Mouse (Mus musculus) ES-E14 (cell line): Measurements from ENCODE around the gene Cenps.

ENCODE experiments used
- CHD2 ChIP-seq: IDR thresholded peaks from 2 replicates; pipeline ENCODE4 v1.6.1; 2014; ENCODE audit warnings: mild to moderate bottlenecking, low read depth, low read length, inconsistent platforms
- HCFC1 ChIP-seq: IDR thresholded peaks from 2 replicates; pipeline ENCODE4 v1.6.1; 2012; ENCODE audit warnings: low read length, inconsistent platforms, borderline replicate concordance; ENCODE audit not compliant: insufficient read depth
- MAFK ChIP-seq: IDR thresholded peaks from 2 replicates; pipeline ENCODE4 v1.6.1; 2014; ENCODE audit warnings: mild to moderate bottlenecking, low read depth, low read length, inconsistent platforms; ENCODE audit not compliant: insufficient read depth
- ZC3H11A ChIP-seq: IDR thresholded peaks from 2 replicates; pipeline ENCODE4 v1.6.1; 2012; ENCODE audit warnings: low read depth, mild to moderate bottlenecking, inconsistent platforms, low read length, borderline replicate concordance
- ZNF384 ChIP-seq: IDR thresholded peaks from 2 replicates; pipeline ENCODE4 v1.6.1; 2012; ENCODE audit warnings: low read depth, low read length, inconsistent platforms

DNA sequence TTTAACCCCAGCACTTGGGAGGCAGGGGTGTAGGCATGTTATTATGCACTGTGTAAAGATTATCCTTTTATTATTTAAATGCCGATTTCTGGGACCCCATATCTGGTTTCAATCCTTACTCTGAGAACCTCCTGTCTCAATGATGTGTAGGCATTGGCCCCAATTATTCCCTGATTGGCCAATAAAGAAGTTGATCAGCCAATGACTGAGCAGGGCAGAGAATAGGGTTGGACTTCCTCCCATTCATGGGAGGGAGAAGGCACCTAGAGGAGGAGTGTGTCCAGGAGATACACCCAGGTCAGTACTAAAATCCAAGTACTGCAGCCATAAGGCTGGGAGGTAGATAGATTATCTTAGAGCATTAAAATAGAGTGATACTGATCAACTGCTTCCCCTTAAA lies 25.8 kb upstream of the Cenps start:
- TF ChIP-seq MAFK (no peak), ZNF384 (no peak), ZC3H11A (no peak), HCFC1 (no peak), CHD2 (no peak)
